Mouse (Mus musculus): ENCODE results near the gene Kcnj6.

GRCm38 (mm10) chr16:94890056-94890455 lies 107.4 kb downstream of the Kcnj6 start:
- TF ChIP-seq CTCF (IDR thresholded peaks at IDR 0.05; ENCODE audit: control insufficient read depth, insufficient read depth, insufficient read length) (no peak), MAX (IDR thresholded peaks at IDR 0.05) (no peak), USF1 (IDR thresholded peaks at IDR 0.05; ENCODE audit: low read depth) (no peak), MYOG (IDR thresholded peaks at IDR 0.05; ENCODE audit: control insufficient read depth, extremely low read depth, insufficient read length) (no peak), FOSL1 (IDR thresholded peaks at IDR 0.05; ENCODE audit: insufficient read depth, low read length, poor library complexity, severe bottlenecking) (no peak)
